Mouse (Mus musculus) olfactory bulb, adult 2 months (tissue): ENCODE results near the gene Cgn. TPM values are rescaled to one million over a fixed set of nuclear protein-coding genes. Genes with fewer than 3 reads are reported as not detected.

Experiments used
- H3K27ac ChIP-seq: fragments of 200-500 bp; 2 replicates; pipeline ENCODE4 v1.5.1; 2012; ENCODE audit warnings: low read depth, low read length; ENCODE audit not compliant: insufficient read depth
- H3K4me1 ChIP-seq: fragments of 200-500 bp; 2 replicates; pipeline ENCODE4 v1.6.1; 2012; ENCODE audit warnings: low read length; ENCODE audit not compliant: control insufficient read depth, insufficient read depth
- H3K4me3 ChIP-seq: fragments of 200-500 bp; 2 replicates; pipeline ENCODE4 v1.5.1; 2012; ENCODE audit warnings: mild to moderate bottlenecking, low read depth, low read length, moderate library complexity; ENCODE audit not compliant: insufficient read depth
- CTCF ChIP-seq: fragments of 200-500 bp; IDR thresholded peaks from 2 replicates; pipeline ENCODE4 v1.5.1; 2012; ENCODE audit warnings: low read depth, mild to moderate bottlenecking, low read length, moderate library complexity; ENCODE audit not compliant: insufficient read depth
- POLR2A ChIP-seq: fragments of 200-500 bp; IDR thresholded peaks from 2 replicates; pipeline ENCODE4 v1.6.1; 2012; ENCODE audit warnings: mild to moderate bottlenecking, low read depth, low read length, moderate library complexity; ENCODE audit not compliant: insufficient read depth
- WGBS: fragments of 180-500 bp; shearing (Covaris S2); methylation state at CpG from one replicate; pipeline ENCODE4 v1.1.7; 2018; 5-methylcytosine and 5-hydroxymethylcytosine counted together
- polyA plus RNA-seq: library from polyadenylated mRNA; stranded (reverse); fragments of >200 nt; gene quantifications from 2 replicates; pipeline ENCODE4 v1.2.4, GENCODE M21; 2012; ENCODE audit warnings: low replicate concordance; ENCODE audit not compliant: missing spikeins, insufficient read depth, insufficient read length

Cgn gene
- polyA plus RNA-seq, 1 experiment: not detected

DNA sequence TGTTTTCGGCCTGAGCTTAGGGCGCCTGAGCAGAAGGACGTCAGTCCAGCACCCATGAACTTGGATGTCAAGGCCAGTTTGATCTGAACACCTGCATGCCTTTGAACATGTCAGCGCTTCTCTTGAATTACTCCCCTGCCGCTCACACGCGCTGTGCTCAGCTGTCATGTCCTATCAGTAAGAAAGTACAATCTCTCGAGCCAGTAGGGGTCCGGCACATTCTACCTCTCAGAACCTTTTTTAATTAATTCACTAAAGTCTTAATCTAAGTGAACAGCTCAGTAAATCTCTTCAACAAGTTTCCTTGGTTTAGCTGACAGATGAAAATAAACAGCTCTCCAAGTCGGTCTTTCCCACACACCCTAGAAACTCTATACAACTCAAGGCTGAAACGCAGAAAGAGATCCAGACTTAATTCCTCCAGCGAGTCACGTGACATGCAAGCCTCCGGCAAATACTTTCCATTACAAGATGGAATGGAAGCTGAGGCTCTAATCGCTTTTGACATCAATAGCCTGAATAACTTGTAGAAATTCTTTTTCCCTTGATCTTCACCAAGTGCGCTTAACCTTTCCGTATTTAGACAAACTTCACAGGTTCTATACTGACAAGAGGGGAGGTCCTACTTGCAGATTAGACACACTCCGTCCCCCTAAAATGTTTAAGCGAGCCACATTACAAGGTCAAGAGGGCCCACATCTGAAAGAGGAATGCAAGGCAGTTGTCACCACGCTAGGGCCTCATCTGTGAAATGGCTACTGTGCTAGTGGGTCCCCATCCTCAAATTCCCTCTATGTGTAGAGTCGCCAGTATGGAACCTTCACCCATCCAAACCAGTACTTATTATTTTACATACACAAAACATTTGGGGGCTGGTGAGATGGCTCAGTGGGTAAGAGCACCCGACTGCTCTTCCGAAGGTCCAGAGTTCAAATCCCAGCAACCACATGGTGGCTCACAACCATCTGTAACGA is 33.4 kb upstream of the Cgn start:
- Histone ChIP-seq H3K27ac (no peak overlapping the region), H3K4me3 (no peak overlapping the region), H3K4me1 (peaks cover 2% of the 10 kb centered on the region; the same call in 1 of the 2 replicates)
- TF ChIP-seq POLR2A (no peak), CTCF (no peak)
- 80% methylated on average over 24 of the region's 24 CpGs for WGBS

DNA sequence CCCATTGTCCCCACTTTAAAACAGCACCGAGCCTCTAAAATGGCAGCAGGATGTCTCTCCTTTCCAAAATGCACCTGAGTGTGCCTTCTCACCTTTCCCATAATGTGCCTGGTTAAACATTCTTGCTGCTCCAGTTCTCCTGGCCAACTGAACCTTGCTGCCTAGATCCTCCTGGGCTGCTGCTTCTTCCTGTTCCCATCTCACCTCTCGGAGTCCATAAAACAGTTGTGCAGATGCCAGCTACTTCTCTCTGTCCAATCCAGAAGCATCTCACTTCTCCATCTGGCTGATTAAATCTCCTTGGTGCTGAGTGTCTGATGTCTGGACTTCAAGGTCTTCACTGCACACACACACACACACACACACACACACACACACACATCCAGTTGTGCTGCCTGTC is 31.4 kb upstream of the Cgn start:
- Histone ChIP-seq H3K4me3 (no peak overlapping the region), H3K27ac (no peak overlapping the region), H3K4me1 (peaks cover 2% of the 10 kb centered on the region; the same call in 1 of the 2 replicates)
- 86% methylated on average over 2 of the region's 2 CpGs for WGBS
- TF ChIP-seq CTCF: no peak
- TF ChIP-seq POLR2A: no peak

DNA sequence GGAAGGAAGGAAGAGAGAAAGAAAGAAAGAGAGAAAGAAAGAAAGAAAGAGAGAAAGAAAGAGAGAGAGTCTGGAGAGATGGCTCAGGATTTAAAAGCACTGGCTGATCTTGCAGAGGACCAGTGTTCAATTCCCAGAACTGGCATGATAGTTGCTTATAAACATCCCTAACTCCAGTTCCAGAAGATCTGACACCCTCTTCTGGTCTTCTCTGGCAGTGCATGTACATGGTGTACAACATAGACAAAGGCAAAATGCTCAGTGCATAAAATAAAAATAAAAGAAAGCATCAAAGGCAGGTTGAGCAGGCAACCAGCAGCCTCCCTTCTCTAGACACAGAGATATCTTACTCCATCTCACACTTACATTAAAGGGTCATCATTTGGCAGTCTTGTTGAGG is 29.3 kb upstream of the Cgn start:
- no peaks in the 10 kb centered on the region for H3K4me1 ChIP-seq
- H3K27ac ChIP-seq: no peak overlapping the region
- H3K4me3 ChIP-seq: no peak overlapping the region
- TF ChIP-seq POLR2A: no peak
- no peak for TF ChIP-seq CTCF

DNA sequence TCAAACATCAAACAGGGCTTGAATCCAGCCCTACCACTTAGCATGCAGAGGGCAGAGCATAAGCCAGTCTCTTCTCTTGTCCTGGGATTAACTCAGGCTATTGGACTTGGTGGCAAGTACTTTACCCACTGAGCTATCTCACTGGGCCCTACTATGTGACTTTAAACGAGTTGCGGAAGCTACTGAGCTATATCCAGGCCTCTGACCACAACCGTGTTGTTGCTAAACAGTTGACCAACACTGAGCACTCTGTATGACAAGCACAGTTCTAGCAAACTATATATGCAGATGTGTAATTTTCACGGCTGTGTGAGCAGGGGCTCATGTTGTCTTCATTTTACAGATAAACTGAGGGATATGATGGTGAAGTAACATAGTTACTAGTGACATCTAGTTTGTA is 28.4 kb upstream of the Cgn start:
- Histone ChIP-seq H3K27ac (no peak overlapping the region), H3K4me1 (no peaks in the 10 kb centered on the region), H3K4me3 (no peak overlapping the region)
- TF ChIP-seq CTCF: no peak
- 85% methylated on average over 4 of the region's 4 CpGs for WGBS

DNA sequence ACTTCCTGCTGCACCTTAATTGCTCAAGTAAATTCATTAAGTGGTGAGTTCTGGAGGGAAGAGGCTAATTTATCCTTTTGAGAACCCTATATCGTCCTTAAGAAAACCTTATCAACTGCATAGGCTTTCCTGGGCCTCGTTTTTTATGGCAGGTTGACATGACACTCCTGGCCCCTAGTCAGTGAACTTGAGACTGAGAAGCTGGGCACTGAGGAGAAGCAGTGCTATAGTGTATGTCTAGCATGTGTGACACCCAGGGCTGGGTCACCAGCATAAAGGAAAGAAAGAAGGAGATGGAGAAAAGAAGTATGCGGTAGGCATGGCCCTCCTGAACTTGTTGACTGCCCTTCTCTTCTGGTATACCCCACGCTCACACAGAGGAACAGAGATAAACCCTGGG is 27.8 kb upstream of the Cgn start:
- WGBS: 86% methylated on average over 4 of the region's 4 CpGs

DNA sequence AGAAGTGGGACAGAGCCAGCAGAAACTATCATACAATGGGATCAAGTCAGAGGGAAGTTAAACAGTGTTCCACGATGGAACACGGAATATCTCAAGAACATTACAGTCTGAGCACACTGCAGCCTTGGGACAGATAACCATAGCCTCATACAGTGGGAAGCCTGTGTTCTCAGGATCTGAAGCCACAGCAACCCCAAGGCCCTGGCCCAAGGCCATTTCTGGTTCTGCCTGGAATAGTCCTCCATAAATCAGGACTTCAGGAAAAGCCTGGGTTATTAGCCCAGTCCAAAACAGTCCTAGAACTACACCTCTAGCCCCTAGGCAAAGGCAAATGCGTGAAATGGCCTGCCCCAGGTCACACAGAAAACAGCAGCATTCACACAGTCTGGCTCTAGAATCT is 27.4 kb upstream of the Cgn start:
- Histone ChIP-seq H3K4me1 (no peaks in the 10 kb centered on the region), H3K27ac (no peak overlapping the region), H3K4me3 (no peak overlapping the region)
- 87% methylated on average over 3 of the region's 3 CpGs for WGBS
- TF ChIP-seq POLR2A: no peak
- TF ChIP-seq CTCF: no peak

More for the DNA sequence above, 27.8 kb upstream of the Cgn start:
- Histone ChIP-seq H3K27ac (no peak overlapping the region), H3K4me3 (no peak overlapping the region), H3K4me1 (no peaks in the 10 kb centered on the region)
- no peak for TF ChIP-seq CTCF

DNA sequence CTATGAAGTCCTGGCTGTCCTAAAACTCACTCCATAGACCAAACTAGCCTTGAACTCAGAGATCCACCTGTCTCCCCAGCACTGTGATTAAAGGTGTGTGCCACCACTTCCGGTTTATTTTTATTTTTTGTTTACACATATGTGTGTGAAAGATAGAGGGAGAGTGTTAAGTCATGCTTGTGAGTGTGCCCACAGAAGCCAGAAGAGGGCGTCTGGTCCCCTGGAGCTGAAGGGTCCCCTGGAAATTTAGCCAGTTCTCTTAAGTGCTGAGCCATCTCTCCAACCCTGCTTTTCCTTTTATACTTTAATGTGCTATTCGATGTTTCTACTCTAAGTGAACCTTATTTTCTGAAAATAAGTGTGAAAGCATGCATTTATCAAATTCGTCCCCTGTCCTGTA is 25.3 kb upstream of the Cgn start:
- Histone ChIP-seq H3K4me1 (no peaks in the 10 kb centered on the region), H3K4me3 (no peak overlapping the region)
- 20% methylated on average over 4 of the region's 4 CpGs for WGBS

DNA sequence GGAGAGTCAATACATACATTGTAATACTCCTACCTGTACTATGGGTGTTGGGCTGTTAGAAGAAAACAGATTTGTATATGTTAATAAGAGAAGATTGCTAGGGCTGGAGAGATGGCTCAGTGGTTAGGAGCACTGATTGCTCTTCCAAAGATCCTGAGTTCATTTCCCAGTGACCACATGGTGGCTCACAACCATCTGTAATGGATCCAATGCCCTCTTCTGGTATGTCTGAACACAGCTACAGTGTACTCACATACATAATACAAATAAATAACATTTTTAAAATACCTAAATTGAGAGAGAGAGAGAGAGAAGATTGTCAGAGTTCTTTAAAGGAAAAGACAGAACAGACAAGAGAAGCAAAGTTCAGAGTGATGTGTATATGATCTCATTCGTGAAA is 22.0 kb upstream of the Cgn start:
- WGBS: 96% methylated on average over 1 of the region's 1 CpGs
- no peak overlapping the region for H3K27ac ChIP-seq
- peaks cover 6% of the 10 kb centered on the region for H3K4me1 ChIP-seq
- no peak overlapping the region for H3K4me3 ChIP-seq
- TF ChIP-seq POLR2A (no peak), CTCF (no peak)

More for the DNA sequence above, 25.3 kb upstream of the Cgn start:
- peak; percentile 52 for TF ChIP-seq CTCF
- TF ChIP-seq POLR2A: no peak
- H3K27ac ChIP-seq: no peak overlapping the region

DNA sequence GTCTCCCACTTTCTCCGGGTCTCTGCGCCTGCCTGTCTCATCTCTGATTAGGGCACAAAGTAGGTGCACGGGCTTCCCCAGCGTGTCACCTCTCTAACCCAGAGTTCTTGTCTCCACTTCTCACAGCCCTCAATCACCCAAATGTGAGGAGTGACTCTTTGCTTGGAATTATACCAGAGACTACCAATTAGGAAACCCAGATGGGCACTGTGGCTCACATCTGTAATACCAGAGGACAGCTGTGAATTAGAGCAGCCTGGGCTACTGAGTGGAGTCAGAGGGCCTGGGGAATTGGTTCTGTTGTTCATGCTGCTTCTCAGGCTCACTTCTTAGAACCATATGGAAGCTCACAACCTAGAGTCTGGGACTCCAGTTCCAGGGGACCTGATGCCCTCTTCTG is 18.7 kb upstream of the Cgn start:
- H3K4me3 ChIP-seq: no peak overlapping the region
- no peak for TF ChIP-seq CTCF
- no peak for TF ChIP-seq POLR2A
- WGBS: 82% methylated on average over 4 of the region's 4 CpGs
- peaks cover 6% of the 10 kb centered on the region for H3K4me1 ChIP-seq
- no peak overlapping the region for H3K27ac ChIP-seq

DNA sequence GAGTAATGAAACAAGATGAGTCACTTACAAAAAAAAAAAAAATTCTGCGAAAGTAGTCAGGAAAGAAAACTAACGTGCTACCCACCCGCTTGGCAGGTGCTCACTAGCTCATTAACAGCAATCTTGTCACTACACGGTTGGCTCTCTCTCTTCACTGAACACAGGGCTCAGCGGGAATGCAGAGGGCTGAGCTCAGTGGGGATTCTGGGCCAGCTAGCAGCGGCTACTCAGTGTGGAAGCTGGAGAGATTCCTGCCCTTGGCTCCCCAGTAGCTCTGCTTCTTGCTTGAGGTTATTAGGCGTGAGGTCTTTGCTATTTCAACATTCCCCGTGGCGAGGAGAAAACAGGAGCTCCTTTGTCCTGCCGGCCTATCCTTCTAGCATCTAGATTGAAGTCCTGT is 17.9 kb upstream of the Cgn start:
- WGBS: 19% methylated on average over 10 of the region's 10 CpGs
- no peak overlapping the region for H3K4me3 ChIP-seq
- H3K27ac ChIP-seq: no peak overlapping the region
- TF ChIP-seq CTCF (no peak), POLR2A (no peak)
- H3K4me1 ChIP-seq: peaks cover 6% of the 10 kb centered on the region

DNA sequence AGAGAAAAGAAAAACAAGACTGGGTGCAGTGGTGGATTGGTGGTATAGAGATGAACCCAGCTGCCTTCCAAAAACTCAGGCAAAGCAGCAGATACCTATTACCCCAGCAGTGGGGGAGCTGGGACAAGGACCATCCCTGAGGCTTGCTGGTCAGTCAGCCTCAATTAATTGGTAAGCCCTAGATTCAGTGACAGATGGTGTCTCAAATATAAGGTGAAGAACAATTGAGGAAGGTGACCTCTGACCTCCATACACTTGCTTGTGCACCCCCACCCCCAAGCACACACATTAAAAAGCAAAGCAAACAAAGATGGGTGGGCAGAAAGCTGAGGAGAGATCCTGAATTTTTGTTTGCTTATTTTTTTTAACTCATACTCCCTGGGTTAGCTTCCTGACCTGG is 9.9 kb upstream of the Cgn start:
- H3K27ac ChIP-seq: no peak overlapping the region
- TF ChIP-seq CTCF (no peak), POLR2A (no peak)
- no peaks in the 10 kb centered on the region for H3K4me1 ChIP-seq
- no peak overlapping the region for H3K4me3 ChIP-seq
